Mouse (Mus musculus): Measurements from ENCODE around the gene Cntnap1.
"Not testable (repeated sequence)": the region's sequence is repeated elsewhere in the genome, so short reads cannot be mapped to it uniquely, and the experiment has no call there.

The Cntnap1 gene

GRCm38 (mm10) chr11:101170354-101170810, at the start of gene Cntnap1:
Gene Cntnap1, plus strand, starts transcription at chr11:101170523.
- DNase-seq (ENCODE audit: low spot score), result peak; percentile 75

DNA sequence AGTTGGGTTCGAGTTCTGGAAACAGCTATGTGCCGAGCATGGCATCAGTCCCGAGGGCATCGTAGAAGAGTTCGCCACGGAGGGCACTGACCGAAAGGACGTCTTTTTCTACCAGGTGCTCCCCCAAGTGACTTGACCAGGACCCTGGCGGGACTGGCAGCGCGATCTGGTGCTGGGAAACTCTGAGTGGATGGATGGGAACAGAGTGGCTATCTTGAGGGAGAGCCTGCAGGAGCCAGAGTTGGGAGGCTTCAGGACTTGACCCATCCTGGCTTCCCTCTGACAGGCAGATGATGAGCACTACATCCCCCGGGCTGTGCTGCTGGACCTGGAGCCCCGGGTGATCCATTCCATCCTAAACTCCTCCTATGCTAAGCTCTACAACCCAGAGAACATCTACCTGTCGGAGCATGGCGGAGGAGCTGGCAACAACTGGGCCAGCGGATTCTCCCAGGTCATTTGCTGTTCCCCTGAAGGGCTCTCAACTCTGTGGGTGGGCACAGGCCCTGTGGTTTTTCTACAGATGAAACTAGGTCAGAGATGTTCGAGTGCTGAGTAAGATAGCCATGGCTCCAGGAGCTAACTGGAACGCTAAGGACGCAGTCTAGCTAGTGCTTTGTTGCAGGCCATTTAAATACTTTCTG, 49.7 kb upstream of the Cntnap1 start:
- DNase-seq (ENCODE audit: low spot score), result no peak

DNA sequence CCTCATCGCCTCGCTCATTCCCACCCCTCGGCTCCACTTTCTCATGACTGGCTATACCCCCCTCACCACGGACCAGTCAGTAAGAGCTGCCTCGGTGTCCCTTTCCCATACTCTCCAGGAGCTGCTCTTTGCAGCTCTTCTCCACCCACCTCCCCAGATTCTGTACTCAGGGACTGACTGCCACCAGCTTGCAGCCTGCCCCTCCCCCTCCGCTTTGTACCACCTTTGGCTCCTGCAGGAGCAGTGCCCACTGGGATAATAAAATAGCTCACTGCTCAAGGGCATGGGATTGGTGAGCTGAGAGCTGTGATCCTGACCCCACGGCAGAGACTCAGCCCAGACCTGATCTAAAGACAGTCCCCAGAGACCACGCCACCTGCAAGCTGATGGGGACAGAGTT, 45.8 kb upstream of the Cntnap1 start:
- DNase-seq (ENCODE audit: low spot score), result not testable (repeated sequence)

DNA sequence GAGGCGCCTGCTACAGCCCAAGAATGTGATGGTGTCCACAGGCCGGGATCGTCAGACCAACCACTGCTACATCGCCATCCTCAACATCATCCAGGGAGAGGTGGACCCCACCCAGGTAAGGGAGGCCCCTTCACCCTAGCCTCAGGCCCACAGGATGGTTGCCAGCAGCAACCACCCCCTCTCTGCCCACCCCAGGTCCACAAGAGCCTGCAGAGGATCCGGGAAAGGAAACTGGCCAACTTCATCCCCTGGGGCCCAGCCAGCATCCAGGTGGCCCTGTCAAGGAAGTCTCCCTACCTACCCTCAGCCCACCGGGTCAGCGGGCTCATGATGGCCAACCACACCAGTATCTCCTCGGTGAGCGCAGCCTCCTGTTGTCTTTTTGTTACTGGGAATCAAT, 45.3 kb upstream of the Cntnap1 start:
- DNase-seq (ENCODE audit: low spot score), result not testable (repeated sequence)

DNA sequence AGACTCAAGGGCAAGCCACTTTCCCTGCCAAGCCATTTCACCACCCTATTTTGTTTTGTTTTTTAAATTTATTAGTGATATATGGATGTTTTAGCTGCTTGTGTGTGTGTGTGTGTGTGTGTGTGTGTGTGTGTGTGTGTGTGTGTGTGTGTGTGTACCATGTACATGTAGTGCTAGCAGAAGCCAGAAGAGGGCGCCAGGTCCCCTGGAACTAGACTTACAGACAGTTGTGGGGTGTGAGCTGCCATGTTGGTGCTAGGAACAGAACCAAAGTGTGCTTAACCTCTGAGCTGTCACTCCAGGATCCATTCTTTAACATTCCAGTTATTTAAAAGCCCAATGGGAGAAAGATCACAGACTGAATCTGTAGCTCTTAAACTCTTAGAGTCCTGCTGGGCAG, 43.2 kb upstream of the Cntnap1 start:
- DNase-seq (ENCODE audit: low spot score), result no peak

DNA sequence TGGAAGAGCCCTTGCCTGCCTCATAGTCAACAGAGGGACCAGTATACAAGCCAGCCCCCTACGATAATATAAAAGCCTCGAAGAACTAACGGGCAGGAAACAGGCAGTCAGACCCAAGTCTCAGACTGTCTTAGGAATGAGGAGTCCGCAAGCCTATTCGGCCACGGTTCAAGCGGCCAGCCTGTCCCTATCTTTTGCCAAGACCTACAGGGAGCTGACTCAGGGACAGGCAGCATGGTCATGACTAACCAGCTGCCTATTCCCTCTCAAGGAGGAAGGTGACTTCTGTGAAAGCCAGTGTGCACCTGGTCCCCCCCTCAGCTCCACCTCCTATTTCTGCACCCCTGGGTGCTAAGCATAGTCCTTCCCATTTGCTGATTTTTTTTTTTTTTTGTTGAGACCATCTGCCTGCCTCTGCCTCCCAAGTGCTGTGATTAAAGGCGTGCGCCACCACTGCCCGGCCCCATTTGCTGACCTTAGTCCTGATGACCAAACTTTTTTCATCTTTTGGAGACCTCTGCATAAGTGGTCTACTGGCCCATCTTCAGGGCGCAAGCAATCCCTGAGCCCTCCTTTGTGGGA, 41.2 kb upstream of the Cntnap1 start:
- DNase-seq (ENCODE audit: low spot score), result no peak

DNA sequence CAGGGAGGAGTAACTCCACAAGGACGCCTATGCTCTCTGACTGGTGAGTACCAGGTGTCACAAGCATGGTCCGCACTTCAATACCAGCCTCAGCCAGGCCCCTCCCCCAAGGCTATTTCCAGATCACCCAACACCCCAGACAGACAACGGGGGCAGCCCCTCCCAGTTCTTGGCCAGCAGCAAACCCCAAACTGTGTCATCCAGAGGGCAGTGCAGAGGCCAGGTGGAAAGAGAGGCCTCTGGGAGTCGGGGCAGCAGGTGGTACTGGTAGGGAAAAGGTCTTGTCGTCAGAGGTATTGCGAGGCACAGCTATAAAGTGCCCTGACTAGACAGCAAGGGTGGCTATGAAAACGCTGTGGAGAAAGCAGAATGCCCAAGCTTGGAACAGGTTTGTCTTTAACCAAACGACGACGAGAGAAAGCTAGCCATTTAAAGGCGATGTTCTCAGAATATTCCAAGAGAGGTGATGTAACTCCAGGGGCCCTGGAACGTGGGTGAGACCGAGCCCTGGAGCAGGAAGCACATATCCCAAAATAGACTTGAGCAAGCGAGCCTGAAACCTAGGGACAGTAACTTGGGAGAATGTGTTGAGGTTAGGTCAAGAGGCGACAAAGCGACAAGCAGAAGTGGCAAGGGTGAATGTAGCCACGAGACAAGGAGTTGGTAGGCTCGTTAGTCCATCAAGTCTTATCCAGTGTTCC, 40.1 kb upstream of the Cntnap1 start:
- DNase-seq (ENCODE audit: low spot score), result no peak

DNA sequence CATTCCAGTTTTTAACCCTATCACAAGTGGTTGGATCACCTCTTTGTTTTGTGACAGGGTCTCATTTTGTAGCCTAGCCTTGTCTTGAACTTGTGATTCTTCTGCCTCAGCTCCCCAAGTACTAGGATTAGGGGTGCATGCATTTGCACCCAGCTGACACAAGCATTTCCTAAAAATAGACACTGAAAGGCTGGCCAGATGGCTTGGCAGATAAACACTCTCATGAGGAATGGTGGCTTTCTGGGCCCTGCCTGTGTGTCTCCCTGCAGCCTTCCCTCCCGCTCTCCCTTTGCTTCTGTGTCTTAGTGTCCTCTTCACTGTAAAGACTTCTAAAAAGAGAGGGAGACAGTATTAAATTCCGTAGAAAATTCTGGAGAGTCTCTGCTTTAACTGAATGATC, 39.1 kb upstream of the Cntnap1 start:
- DNase-seq (ENCODE audit: low spot score), result no peak

DNA sequence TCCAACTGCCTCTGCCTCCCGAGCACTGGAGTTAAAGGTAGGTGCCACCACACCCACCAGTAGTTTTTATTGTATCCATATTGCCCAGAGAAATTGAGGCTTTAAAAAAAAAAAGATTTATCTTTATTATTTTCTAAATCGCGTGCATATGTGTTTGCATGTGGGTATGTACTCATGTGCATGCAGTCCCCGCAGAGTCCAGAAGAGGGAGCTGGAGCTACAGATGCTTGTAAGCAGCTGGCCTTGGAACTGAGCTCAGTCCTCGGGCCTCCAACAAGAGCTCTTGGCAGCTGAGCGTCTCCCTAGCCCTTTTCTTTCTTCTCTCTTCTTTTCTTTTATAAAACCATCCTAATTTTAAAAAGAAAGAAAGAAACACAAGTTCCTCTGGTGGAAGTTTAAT, 38.6 kb upstream of the Cntnap1 start:
- no peak for DNase-seq (ENCODE audit: low spot score)

- no peak for DNase-seq (ENCODE audit: low spot score)
Observed at GRCm38 (mm10) chr11:101133037-101133436, 37.3 kb upstream of the Cntnap1 start.

GRCm38 (mm10) chr11:101134217-101134865, 36.0 kb upstream of the Cntnap1 start:
- no peak for DNase-seq (ENCODE audit: low spot score)

GRCm38 (mm10) chr11:101137000-101137399, 33.3 kb upstream of the Cntnap1 start:
- no peak for DNase-seq (ENCODE audit: low spot score)

- peak; percentile 79 for DNase-seq (ENCODE audit: low spot score)
Observed at GRCm38 (mm10) chr11:101138536-101139181, 31.7 kb upstream of the Cntnap1 start.

DNA sequence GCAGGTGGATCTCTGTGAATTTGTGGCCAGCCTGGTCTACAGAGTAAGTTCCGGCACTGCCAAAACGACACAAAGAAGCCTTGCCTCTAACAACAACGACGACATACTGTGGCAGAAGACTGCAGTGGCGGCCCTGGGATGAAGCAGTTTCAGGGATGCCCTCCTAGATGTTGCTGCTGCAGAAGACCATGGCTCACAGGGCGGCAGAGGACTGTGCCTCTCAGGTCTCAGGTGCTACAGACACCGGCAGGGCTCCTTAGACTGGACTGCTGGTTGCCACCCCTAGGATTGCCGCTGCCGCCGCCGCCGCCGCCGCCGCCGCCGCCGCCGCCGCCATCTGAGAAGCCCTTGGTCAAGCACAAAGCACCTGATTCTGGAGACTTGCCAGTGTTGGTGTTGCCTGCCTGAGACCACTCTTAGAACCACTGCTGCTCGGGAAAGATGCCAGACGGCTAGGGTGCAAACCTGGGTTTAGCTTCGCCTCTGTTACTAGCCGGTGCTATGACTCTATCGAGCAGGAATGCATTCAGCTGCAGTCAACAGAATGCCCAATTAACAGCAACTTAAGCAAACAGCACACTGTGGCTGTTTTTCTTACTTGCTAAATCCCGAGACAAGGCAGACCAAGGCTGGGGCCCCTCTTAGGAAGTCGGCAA, 30.0 kb upstream of the Cntnap1 start:
- peak; percentile 55 for DNase-seq (ENCODE audit: low spot score)

GRCm38 (mm10) chr11:101141088-101141487, 29.2 kb upstream of the Cntnap1 start:
- no peak for DNase-seq (ENCODE audit: low spot score)

DNA sequence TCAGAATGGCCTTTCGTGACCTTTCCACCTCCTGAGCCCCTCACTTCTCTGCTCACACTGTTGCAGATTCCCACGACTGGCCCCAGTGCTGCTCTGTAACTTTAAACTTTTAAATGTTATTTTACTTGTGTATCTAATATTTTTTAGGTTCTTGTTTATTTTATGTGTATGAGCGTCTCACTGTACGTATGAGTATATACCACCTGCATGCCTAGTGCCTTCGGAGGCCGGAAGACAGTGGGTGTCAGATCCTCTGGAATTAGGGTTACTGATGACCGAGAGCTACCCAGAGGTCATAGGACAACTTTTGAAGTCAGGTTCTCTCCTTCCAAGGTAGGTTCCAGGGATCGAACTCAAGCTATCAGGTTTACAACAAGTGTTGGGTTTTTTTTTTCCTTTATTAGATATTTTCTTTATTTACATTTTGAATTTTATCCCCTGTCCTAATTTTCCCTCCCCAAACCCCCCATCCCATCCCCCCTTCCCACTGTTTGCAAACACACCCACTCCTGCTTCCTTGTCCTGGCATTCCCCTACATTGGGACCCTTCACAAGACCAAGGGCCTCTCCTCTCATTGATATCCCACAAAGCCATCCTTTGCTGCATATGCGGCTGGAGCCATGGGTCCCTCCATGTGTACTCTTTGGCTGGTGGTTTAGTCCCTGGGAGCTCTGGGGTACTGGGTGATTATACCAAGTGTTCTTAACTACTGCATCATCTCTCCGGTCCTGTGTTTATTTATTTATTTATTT, 27.9 kb upstream of the Cntnap1 start:
- no peak for DNase-seq (ENCODE audit: low spot score)

- DNase-seq (ENCODE audit: low spot score), result peak; percentile 88
Observed at GRCm38 (mm10) chr11:101143338-101144225, 26.7 kb upstream of the Cntnap1 start.

- no peak for DNase-seq (ENCODE audit: low spot score)
Observed at GRCm38 (mm10) chr11:101146377-101146776, 23.9 kb upstream of the Cntnap1 start.

GRCm38 (mm10) chr11:101148751-101149150, 21.6 kb upstream of the Cntnap1 start:
- no peak for DNase-seq (ENCODE audit: low spot score)
